Mouse (Mus musculus) bone marrow, adult 2 months (tissue): ENCODE results near the gene Srpr. TPM values are rescaled to one million over a fixed set of nuclear protein-coding genes. Genes with fewer than 3 reads are reported as not detected.

ENCODE experiments used
- H3K27ac ChIP-seq: fragments of 200-500 bp; 2 replicates; pipeline ENCODE4 v1.5.1; 2012; ENCODE audit warnings: low read depth, mild to moderate bottlenecking, control low read depth, inconsistent platforms, low read length; ENCODE audit not compliant: control insufficient read depth, poor library complexity, insufficient read depth
- H3K4me1 ChIP-seq: fragments of 200-500 bp; 2 replicates; pipeline ENCODE4 v1.6.1; 2011; ENCODE audit warnings: low read length; ENCODE audit not compliant: control insufficient read depth, insufficient read depth
- H3K4me3 ChIP-seq: fragments of 200-500 bp; replicated peaks from 2 replicates; pipeline ENCODE3; 2011; ENCODE audit warnings: mild to moderate bottlenecking, low read depth, low read length, control low read depth; ENCODE audit not compliant: control insufficient read depth
- CTCF ChIP-seq: fragments of 200-500 bp; IDR thresholded peaks from 2 replicates; pipeline ENCODE4 v1.5.1; 2011; ENCODE audit warnings: low read length, control low read depth; ENCODE audit not compliant: control insufficient read depth, insufficient read depth
- POLR2A ChIP-seq: fragments of 200-500 bp; IDR thresholded peaks from 2 replicates; pipeline ENCODE4 v1.6.1; 2011; ENCODE audit warnings: low read depth, mild to moderate bottlenecking, control low read depth, low read length, borderline replicate concordance; ENCODE audit not compliant: control insufficient read depth
- WGBS: fragments of 180-500 bp; shearing (Covaris S2); methylation state at CpG from one replicate; pipeline ENCODE4 v1.1.7; 2018; 5-methylcytosine and 5-hydroxymethylcytosine counted together
- polyA plus RNA-seq: library from polyadenylated mRNA; stranded (reverse); fragments of >200 nt; gene quantifications from 2 replicates; pipeline ENCODE4 v1.2.4, GENCODE M21; 2011; ENCODE audit warnings: low replicate concordance; ENCODE audit not compliant: missing spikeins, insufficient read depth, insufficient read length

Srpr gene
- polyA plus RNA-seq, 1 experiment, result 50.8 TPM

- WGBS, result 73% methylated on average over 5 of the region's 5 CpGs
- no peak overlapping the region for H3K4me3 ChIP-seq
- no peak for TF ChIP-seq CTCF
- no peak for TF ChIP-seq POLR2A
- no peak overlapping the region for H3K27ac ChIP-seq
- no peaks in the 10 kb centered on the region for H3K4me1 ChIP-seq
Observed at GRCm38 (mm10) chr9:35282851-35283200, 82.9 kb downstream of the Srpr start.

- H3K4me1 ChIP-seq, result no peaks in the 10 kb centered on the region; the same call in 1 of the 2 replicates
- TF ChIP-seq POLR2A (no peak), CTCF (no peak)
- WGBS, result 85% methylated on average over 13 of the region's 13 CpGs
Observed at GRCm38 (mm10) chr9:35283415-35284069, 83.6 kb downstream of the Srpr start.

GRCm38 (mm10) chr9:35284351-35284750, 84.4 kb downstream of the Srpr start:
- Histone ChIP-seq H3K4me3 (no peak overlapping the region), H3K4me1 (no peaks in the 10 kb centered on the region; the same call in 1 of the 2 replicates), H3K27ac (no peak overlapping the region)
- TF ChIP-seq POLR2A (no peak), CTCF (no peak)
- WGBS, result 80% methylated on average over 4 of the region's 4 CpGs

More at GRCm38 (mm10) chr9:35283415-35284069, 83.6 kb downstream of the Srpr start:
- Histone ChIP-seq H3K27ac (no peak overlapping the region), H3K4me3 (no peak overlapping the region)

GRCm38 (mm10) chr9:35286351-35286750, 86.4 kb downstream of the Srpr start:
- 76% methylated on average over 3 of the region's 3 CpGs for WGBS
- H3K4me1 ChIP-seq, result no peaks in the 10 kb centered on the region; the same call in 1 of the 2 replicates

GRCm38 (mm10) chr9:35289992-35290391, 90.0 kb downstream of the Srpr start:
- TF ChIP-seq POLR2A (no peak), CTCF (no peak)
- no peak overlapping the region for H3K27ac ChIP-seq
- no peaks in the 10 kb centered on the region; the same call in 1 of the 2 replicates for H3K4me1 ChIP-seq
- 70% methylated on average over 7 of the region's 7 CpGs for WGBS
- H3K4me3 ChIP-seq, result no peak overlapping the region

More at GRCm38 (mm10) chr9:35286351-35286750, 86.4 kb downstream of the Srpr start:
- TF ChIP-seq POLR2A (no peak), CTCF (no peak)
- H3K27ac ChIP-seq, result no peak overlapping the region
- no peak overlapping the region for H3K4me3 ChIP-seq

GRCm38 (mm10) chr9:35290417-35290816, 90.4 kb downstream of the Srpr start:
- 88% methylated on average over 3 of the region's 3 CpGs for WGBS
- Histone ChIP-seq H3K4me1 (no peaks in the 10 kb centered on the region; the same call in 1 of the 2 replicates), H3K27ac (no peak overlapping the region), H3K4me3 (no peak overlapping the region)
- TF ChIP-seq CTCF (no peak), POLR2A (no peak)

- no peak overlapping the region for H3K27ac ChIP-seq
- H3K4me1 ChIP-seq, result no peaks in the 10 kb centered on the region; the same call in 1 of the 2 replicates
- H3K4me3 ChIP-seq, result no peak overlapping the region
- WGBS, result 55% methylated on average over 4 of the region's 4 CpGs
- TF ChIP-seq CTCF, result no peak
Observed at GRCm38 (mm10) chr9:35290916-35291315, 90.9 kb downstream of the Srpr start.

- TF ChIP-seq CTCF (no peak), POLR2A (no peak)
- H3K27ac ChIP-seq, result no peak overlapping the region
- no peaks in the 10 kb centered on the region; the same call in 1 of the 2 replicates for H3K4me1 ChIP-seq
- no peak overlapping the region for H3K4me3 ChIP-seq
- 65% methylated on average over 5 of the region's 5 CpGs for WGBS
Observed at GRCm38 (mm10) chr9:35293465-35293864, 93.5 kb downstream of the Srpr start.

Other genes with a start within 250 kb of the Srpr start
- gene St3gal4, start 80.9 kb upstream of the Srpr start, polyA plus RNA-seq, result 32.7 and 54.9 TPM in 2 replicates
- gene Dcps, start 24.1 kb upstream of the Srpr start, polyA plus RNA-seq, result 12.3 and 31.1 TPM in 2 replicates
- 2.7 and 7.5 TPM in 2 replicates for gene Tirap, start 116 bp downstream of the Srpr start, polyA plus RNA-seq
- gene Foxred1, start 10.9 kb downstream of the Srpr start, polyA plus RNA-seq, result 17.7 and 18.8 TPM in 2 replicates
- 11.4 and 11.6 TPM in 2 replicates for gene Fam118b, start 67.6 kb downstream of the Srpr start, polyA plus RNA-seq
- gene Rpusd4, start 67.7 kb downstream of the Srpr start, polyA plus RNA-seq, result 4.5 and 15.5 TPM in 2 replicates
- 0.66 and 2.8 TPM in 2 replicates for gene Cdon, start 221.0 kb downstream of the Srpr start, polyA plus RNA-seq